Mouse (Mus musculus) CH12.LX (cell line): ENCODE measurements at regions not wholly inside any gene's neighbourhood (a gene's known extent, or its start where the extent isn't known, plus 50 kb on each side); places are given as distances from the start of the nearest gene placed in this dataset.
A peak's percentile ranks its signal among the peaks of the same experiment; 100 is the strongest.

Experiments
- CHD1 ChIP-seq: IDR thresholded peaks from 2 replicates; pipeline ENCODE4 v1.6.1; 2012; ENCODE audit warnings: low read depth, low read length, improper control_type of control experiment, inconsistent platforms
- CTCF ChIP-seq, 2 experiments: IDR thresholded peaks in 1 of 2; conservative IDR thresholded peaks in 1 of 2; 2 replicates each; pipeline ENCODE4 v1.5.1; 2011 to 2012; ENCODE audit warnings: low read depth in 2 of 2, low read length in 2 of 2, improper control_type of control experiment in 1 of 2, inconsistent platforms in 1 of 2, mild to moderate bottlenecking in 1 of 2, moderate library complexity in 1 of 2
- ELF1 ChIP-seq: IDR thresholded peaks from 2 replicates; pipeline ENCODE4 v1.6.1; 2014; ENCODE audit warnings: low read depth, mild to moderate bottlenecking, inconsistent platforms, low read length, improper control_type of control experiment
- EP300 ChIP-seq: IDR thresholded peaks from 2 replicates; pipeline ENCODE4 v1.6.1; 2011; ENCODE audit warnings: low read length, improper control_type of control experiment
- ETS1 ChIP-seq: conservative IDR thresholded peaks from 2 replicates; pipeline ENCODE4 v1.6.1; 2012; ENCODE audit warnings: low read depth, mild to moderate bottlenecking, inconsistent platforms, low read length, improper control_type of control experiment, moderate library complexity
- HCFC1 ChIP-seq: IDR thresholded peaks from 2 replicates; pipeline ENCODE4 v1.6.1; 2012; ENCODE audit warnings: low read depth, mild to moderate bottlenecking, inconsistent platforms, low read length, improper control_type of control experiment
- MAX ChIP-seq: IDR thresholded peaks from 2 replicates; pipeline ENCODE4 v1.6.1; 2011; ENCODE audit warnings: low read length, improper control_type of control experiment
- MXI1 ChIP-seq: IDR thresholded peaks from 2 replicates; pipeline ENCODE4 v1.6.1; 2011; ENCODE audit warnings: mild to moderate bottlenecking, low read depth, low read length, improper control_type of control experiment
- NELFE ChIP-seq: IDR thresholded peaks from 2 replicates; pipeline ENCODE4 v1.6.1; 2011; ENCODE audit warnings: low read depth, low read length, improper control_type of control experiment
- POLR2A ChIP-seq: IDR thresholded peaks from 2 replicates; pipeline ENCODE4 v1.6.1; 2011; ENCODE audit warnings: low read depth, mild to moderate bottlenecking, improper control_type of control experiment, low read length
- TCF12 ChIP-seq: IDR thresholded peaks from 2 replicates; pipeline ENCODE4 v1.6.1; 2014; ENCODE audit warnings: low read depth, mild to moderate bottlenecking, inconsistent platforms, low read length, improper control_type of control experiment
- UBTF ChIP-seq: IDR thresholded peaks from 2 replicates; pipeline ENCODE4 v1.6.1; 2012; ENCODE audit warnings: low read depth, mild to moderate bottlenecking, inconsistent platforms, low read length, improper control_type of control experiment, moderate library complexity

GRCm38 (mm10) chr14:76876015-76876414, 160.6 kb upstream of the Ccdc122 start:
- no peak for TF ChIP-seq EP300
- no peak for TF ChIP-seq HCFC1
- TF ChIP-seq POLR2A, result no peak
- TF ChIP-seq ETS1, result no peak
- peak; percentile 52 to 72 for TF ChIP-seq CTCF (conservative IDR thresholded peaks at IDR 0.05 in 1 of 2, IDR thresholded peaks at IDR 0.05 in 1 of 2; ENCODE audit: low read depth in 2 of 2, low read length in 2 of 2)
- TF ChIP-seq CHD1, result no peak
- TF ChIP-seq TCF12, result no peak
- TF ChIP-seq NELFE, result no peak
- TF ChIP-seq UBTF, result no peak
- TF ChIP-seq MAX, result no peak
- TF ChIP-seq ELF1, result no peak
- no peak for TF ChIP-seq MXI1
